Mouse (Mus musculus): ENCODE data around the gene Rtn4rl1.

Rtn4rl1 gene

DNA sequence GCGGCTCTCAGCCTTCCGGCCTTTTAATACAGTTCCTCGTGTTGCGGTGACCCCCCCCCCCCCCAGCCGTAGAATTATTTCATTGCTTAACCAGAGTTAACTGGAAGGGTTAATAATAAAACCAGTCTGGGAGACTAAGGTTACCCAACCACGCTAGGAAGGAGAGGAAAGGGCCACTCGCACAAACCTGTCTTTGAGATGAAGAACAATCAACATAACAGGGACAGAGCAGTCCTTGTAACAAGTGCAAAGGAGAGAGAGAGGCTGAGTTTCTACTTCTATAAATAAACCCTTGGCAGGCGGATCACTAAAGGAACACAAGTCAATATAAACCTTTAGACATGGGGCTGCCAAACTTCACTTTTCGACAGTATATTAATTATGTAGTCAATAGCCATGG, 104.0 kb downstream of the Rtn4rl1 start:
- DNase-seq (ENCODE audit: low read depth), result no peak

- DNase-seq (ENCODE audit: low read depth), result no peak
Measured at GRCm38 (mm10) chr11:75298491-75298890, 104.9 kb downstream of the Rtn4rl1 start.

DNA sequence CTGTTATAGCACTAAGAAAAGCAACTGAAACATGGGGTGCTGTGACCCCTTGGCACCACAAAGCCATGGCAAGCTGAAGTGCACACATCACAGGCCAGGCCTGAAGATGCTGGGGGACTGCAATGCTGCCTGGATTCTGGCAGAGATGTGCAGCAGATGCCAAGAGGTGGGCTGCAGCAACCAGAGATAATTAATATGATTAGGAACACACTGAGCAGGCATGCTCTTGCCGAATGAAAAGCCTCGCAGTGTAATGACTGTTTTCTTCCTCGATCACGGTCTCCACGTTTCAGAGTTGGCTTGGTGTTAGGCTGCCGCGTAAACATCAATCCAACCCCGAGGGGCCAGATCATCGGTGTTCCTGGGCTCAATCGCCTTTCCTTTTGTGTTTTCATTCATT, 106.2 kb downstream of the Rtn4rl1 start:
- DNase-seq (ENCODE audit: low read depth), result no peak

GRCm38 (mm10) chr11:75300954-75301353, 107.4 kb downstream of the Rtn4rl1 start:
- DNase-seq (ENCODE audit: low read depth), result no peak

- no peak for DNase-seq (ENCODE audit: low read depth)
Measured at GRCm38 (mm10) chr11:75304797-75305196, 111.2 kb downstream of the Rtn4rl1 start.

- no peak for DNase-seq (ENCODE audit: low read depth)
Measured at GRCm38 (mm10) chr11:75308650-75309049, 115.1 kb downstream of the Rtn4rl1 start.

GRCm38 (mm10) chr11:75310813-75311212, 117.2 kb downstream of the Rtn4rl1 start:
- DNase-seq (ENCODE audit: low read depth), result no peak

GRCm38 (mm10) chr11:75311751-75312150, 118.2 kb downstream of the Rtn4rl1 start:
- no peak for DNase-seq (ENCODE audit: low read depth)

- DNase-seq (ENCODE audit: low read depth), result no peak
Measured at GRCm38 (mm10) chr11:75313834-75314233, 120.3 kb downstream of the Rtn4rl1 start.
